Mouse (Mus musculus): ENCODE results near the gene Ccdc107.

The Ccdc107 gene

GRCm38 (mm10) chr4:43492821-43493185 lies at the start of gene Ccdc107:
Ccdc107 (plus strand) TSS chr4:43492900.
- in situ Hi-C loops (cut with MboI), result no loop called here

GRCm38 (mm10) chr4:43443511-43443910 lies 49.2 kb upstream of the Ccdc107 start:
- in situ Hi-C loops (cut with MboI), result loop anchor here (5.0 to 25.0 kb wide), 2 partner anchors 39 to 119 kb away; partner anchors contain the start of genes Creb3, Sit1 and Tln1

GRCm38 (mm10) chr4:43447251-43447650 lies 45.4 kb upstream of the Ccdc107 start:
- in situ Hi-C loops (cut with MboI), result loop anchor here (25.0 kb wide), 1 partner anchor 115 kb away; the partner anchor contains the start of genes Creb3 and Tln1

- in situ Hi-C loops (cut with MboI), result loop anchor here (25.0 kb wide), 1 partner anchor 114 kb away; the partner anchor contains the start of genes Creb3 and Tln1
Measured at GRCm38 (mm10) chr4:43448554-43448953, 44.1 kb upstream of the Ccdc107 start.

- in situ Hi-C loops (cut with MboI), result no loop called here
Measured at GRCm38 (mm10) chr4:43452315-43452714, 40.4 kb upstream of the Ccdc107 start.

- in situ Hi-C loops (cut with MboI), result no loop called here
Measured at GRCm38 (mm10) chr4:43453413-43453812, 39.3 kb upstream of the Ccdc107 start.

- in situ Hi-C loops (cut with MboI), result no loop called here
Measured at GRCm38 (mm10) chr4:43454041-43454836, 38.5 kb upstream of the Ccdc107 start, which contains the start of gene Cd72. Cd72 (minus strand) TSS chr4:43454628.

GRCm38 (mm10) chr4:43456470-43456869 lies 36.2 kb upstream of the Ccdc107 start:
- in situ Hi-C loops (cut with MboI), result no loop called here

- in situ Hi-C loops (cut with MboI), result no loop called here
Measured at GRCm38 (mm10) chr4:43457124-43457523, 35.6 kb upstream of the Ccdc107 start.

- in situ Hi-C loops (cut with MboI), result no loop called here
Measured at GRCm38 (mm10) chr4:43463102-43463501, 29.6 kb upstream of the Ccdc107 start.

- in situ Hi-C loops (cut with MboI), result no loop called here
Measured at GRCm38 (mm10) chr4:43465935-43466334, 26.8 kb upstream of the Ccdc107 start.

GRCm38 (mm10) chr4:43466872-43467271 lies 25.8 kb upstream of the Ccdc107 start:
- in situ Hi-C loops (cut with MboI), result no loop called here

GRCm38 (mm10) chr4:43470301-43470700 lies 22.4 kb upstream of the Ccdc107 start:
- in situ Hi-C loops (cut with MboI), result no loop called here

GRCm38 (mm10) chr4:43473636-43474035 lies 19.1 kb upstream of the Ccdc107 start:
- in situ Hi-C loops (cut with MboI), result no loop called here

- in situ Hi-C loops (cut with MboI), result no loop called here
Measured at GRCm38 (mm10) chr4:43476604-43477003, 16.1 kb upstream of the Ccdc107 start.

- in situ Hi-C loops (cut with MboI), result no loop called here
Measured at GRCm38 (mm10) chr4:43477857-43478533, 14.7 kb upstream of the Ccdc107 start.

GRCm38 (mm10) chr4:43478534-43478858 lies 14.2 kb upstream of the Ccdc107 start:
- in situ Hi-C loops (cut with MboI), result no loop called here

- in situ Hi-C loops (cut with MboI), result no loop called here
Measured at GRCm38 (mm10) chr4:43478906-43479832, 13.5 kb upstream of the Ccdc107 start.

GRCm38 (mm10) chr4:43480985-43481384 lies 11.7 kb upstream of the Ccdc107 start:
- in situ Hi-C loops (cut with MboI), result loop anchor here (5.0 kb wide), 1 partner anchor 39 kb away; the partner anchor contains the start of gene Tesk1

- in situ Hi-C loops (cut with MboI), result loop anchor here (5.0 kb wide), 1 partner anchor 40 kb away; the partner anchor contains the start of gene Tesk1
Measured at GRCm38 (mm10) chr4:43481894-43482456, 10.7 kb upstream of the Ccdc107 start.

- in situ Hi-C loops (cut with MboI), result loop anchor here (5.0 kb wide), 1 partner anchor 40 kb away; the partner anchor contains the start of gene Tesk1
Measured at GRCm38 (mm10) chr4:43482591-43482990, 10.1 kb upstream of the Ccdc107 start.
